Mouse (Mus musculus) MEL (cell line): Measurements from ENCODE around the gene Rragc.
A peak's percentile ranks its signal among the peaks of the same experiment; 100 is the strongest.

Experiments used
- CTCF ChIP-seq, 3 experiments: IDR thresholded peaks in 2 of 3; conservative IDR thresholded peaks in 1 of 3; 2 replicates each; pipeline ENCODE4 v1.5.1; 2011 to 2012; ENCODE audit warnings: low read length in 3 of 3, low read depth in 2 of 3, mild to moderate bottlenecking in 2 of 3, improper control_type of control experiment in 1 of 3, inconsistent platforms in 1 of 3, mixed read lengths in 1 of 3, moderate library complexity in 1 of 3; ENCODE audit not compliant: control insufficient read depth in 1 of 3, insufficient read depth in 1 of 3, poor library complexity in 1 of 3, severe bottlenecking in 1 of 3
- MYB ChIP-seq: IDR thresholded peaks from 2 replicates; pipeline ENCODE4 v1.6.1; 2011; ENCODE audit warnings: mild to moderate bottlenecking, low read depth, low read length, improper control_type of control experiment
- MYC ChIP-seq: IDR thresholded peaks from 2 replicates; pipeline ENCODE4 v1.6.1; 2011; ENCODE audit warnings: low read depth, mild to moderate bottlenecking, low read length, improper control_type of control experiment, moderate library complexity
- POLR2A ChIP-seq, 2 experiments: IDR thresholded peaks; 2 replicates each; pipeline ENCODE4 v1.6.1; 2011 to 2012; ENCODE audit warnings: low read length in 2 of 2, mild to moderate bottlenecking in 2 of 2, control low read depth in 1 of 2, improper control_type of control experiment in 1 of 2, low read depth in 1 of 2, moderate library complexity in 1 of 2; ENCODE audit not compliant: control insufficient read depth in 1 of 2, insufficient read depth in 1 of 2, poor library complexity in 1 of 2
- POLR2AphosphoS2 ChIP-seq: IDR thresholded peaks from 2 replicates; pipeline ENCODE4 v1.6.1; 2011; ENCODE audit warnings: low read length, improper control_type of control experiment
- SMC3 ChIP-seq: IDR thresholded peaks from 2 replicates; pipeline ENCODE4 v1.6.1; 2011; ENCODE audit warnings: low read depth, low read length, improper control_type of control experiment
- TAL1 ChIP-seq: IDR thresholded peaks from 2 replicates; pipeline ENCODE4 v1.6.1; 2012; ENCODE audit warnings: mild to moderate bottlenecking, inconsistent platforms, low read length, moderate library complexity, mixed read lengths
- ZC3H11A ChIP-seq: IDR thresholded peaks from 2 replicates; pipeline ENCODE4 v1.6.1; 2012; ENCODE audit warnings: low read depth, mild to moderate bottlenecking, inconsistent platforms, low read length, improper control_type of control experiment
- ZMIZ1 ChIP-seq: IDR thresholded peaks from 2 replicates; pipeline ENCODE4 v1.6.1; 2012; ENCODE audit warnings: low read depth, mild to moderate bottlenecking, inconsistent platforms, low read length, improper control_type of control experiment, moderate library complexity
- ZNF384 ChIP-seq: IDR thresholded peaks from 2 replicates; pipeline ENCODE4 v1.6.1; 2012; ENCODE audit warnings: low read depth, mild to moderate bottlenecking, inconsistent platforms, low read length, improper control_type of control experiment

DNA sequence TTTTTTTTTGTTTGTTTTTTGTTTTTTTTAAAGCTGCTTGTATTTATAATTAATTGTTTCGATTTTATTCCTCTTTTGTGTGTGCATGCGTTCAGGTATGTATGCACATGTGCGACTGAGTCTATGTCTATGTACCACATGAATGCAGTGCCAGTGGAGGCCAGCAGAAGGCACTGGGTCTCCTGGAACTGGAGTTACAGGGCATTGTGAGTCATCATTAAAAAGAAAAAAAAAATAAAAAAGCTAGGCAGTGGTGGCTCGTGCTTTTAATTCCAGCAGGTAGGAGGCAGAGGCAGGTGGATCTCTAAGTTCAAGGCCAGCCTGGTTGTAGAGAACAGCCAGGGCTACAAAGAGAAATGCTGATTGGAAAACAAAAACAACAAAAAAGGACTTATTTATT lies 12.7 kb downstream of the Rragc start:
- TF ChIP-seq ZMIZ1 (no peak), CTCF (IDR thresholded peaks at IDR 0.05 in 2 of 3, conservative IDR thresholded peaks at IDR 0.05 in 1 of 3; ENCODE audit: control insufficient read depth in 1 of 3, insufficient read depth in 1 of 3, low read depth in 2 of 3, low read length in 3 of 3, poor library complexity in 1 of 3, severe bottlenecking in 1 of 3) (peak in 2 of 3 experiments; percentile 7 to 11; a peak in 1 of 6 replicates), ZC3H11A (no peak), MYB (no peak), POLR2A (IDR thresholded peaks at IDR 0.05; ENCODE audit: control insufficient read depth in 1 of 2, insufficient read depth in 1 of 2, low read depth in 1 of 2, low read length in 2 of 2, poor library complexity in 1 of 2) (no peak), ZNF384 (no peak), MYC (no peak), POLR2AphosphoS2 (no peak), SMC3 (no peak), TAL1 (no peak)
